Mouse (Mus musculus) frontal cortex, postnatal 25 days (tissue): ENCODE measurements at regions not wholly inside any gene's neighbourhood (a gene's known extent, or its start where the extent isn't known, plus 50 kb on each side); places are given as distances from the start of the nearest gene placed in this dataset.

Experiments
- DNase-seq, 2 experiments: peaks; one replicate each; pipeline ENCODE4 v3.0.0; 2022; ENCODE audit warnings: low spot score in 2 of 2

GRCm38 (mm10) chr6:148541981-148542380 is 97.8 kb upstream of the Tmtc1 start:
- DNase-seq = no peak

GRCm38 (mm10) chr6:148539207-148539960 is 95.2 kb upstream of the Tmtc1 start:
- DNase-seq = no peak

GRCm38 (mm10) chr6:148534364-148534763 is 90.2 kb upstream of the Tmtc1 start:
- DNase-seq = no peak

GRCm38 (mm10) chr6:148531068-148531467 is 86.9 kb upstream of the Tmtc1 start:
- DNase-seq = no peak

DNA sequence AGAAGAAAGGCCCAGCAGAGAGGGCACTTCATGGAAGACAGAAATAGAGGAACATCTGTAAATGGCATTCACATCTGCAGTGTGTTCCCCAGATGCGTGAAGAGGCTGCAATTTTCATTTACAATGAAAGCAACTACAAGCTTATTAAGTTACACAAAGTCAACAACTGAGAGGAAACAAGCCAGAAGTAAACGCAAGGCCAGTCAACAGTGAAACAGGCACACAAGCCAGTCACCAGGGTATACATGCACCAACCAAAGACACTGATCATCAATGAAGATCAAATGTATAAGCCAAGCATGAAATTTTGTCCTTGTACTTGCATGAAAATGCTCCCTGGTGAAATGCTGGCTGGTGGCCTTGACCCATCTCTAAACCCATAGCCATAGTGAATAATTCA is 84.4 kb upstream of the Tmtc1 start:
- no peak for DNase-seq

DNA sequence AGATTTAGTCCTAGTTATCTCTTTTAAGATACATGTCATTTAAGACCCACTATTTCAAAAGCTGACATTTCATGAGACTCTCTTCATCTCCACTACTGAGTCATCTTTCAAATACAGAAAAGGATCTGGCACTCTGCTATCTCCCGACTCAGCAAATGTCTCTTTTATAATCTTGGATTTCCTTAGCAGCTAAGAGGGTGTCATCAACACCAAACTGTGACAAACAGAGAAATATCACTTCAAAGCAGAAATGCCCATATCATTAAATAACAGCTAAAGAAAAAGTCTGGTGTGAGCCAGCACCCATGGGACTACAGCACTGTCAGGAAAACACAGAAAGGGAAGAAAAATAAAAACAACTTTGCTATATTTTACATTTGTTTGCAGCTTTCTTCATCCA is 78.7 kb upstream of the Tmtc1 start:
- no peak for DNase-seq

GRCm38 (mm10) chr6:148517536-148518245 is 73.5 kb upstream of the Tmtc1 start:
- DNase-seq = no peak

DNA sequence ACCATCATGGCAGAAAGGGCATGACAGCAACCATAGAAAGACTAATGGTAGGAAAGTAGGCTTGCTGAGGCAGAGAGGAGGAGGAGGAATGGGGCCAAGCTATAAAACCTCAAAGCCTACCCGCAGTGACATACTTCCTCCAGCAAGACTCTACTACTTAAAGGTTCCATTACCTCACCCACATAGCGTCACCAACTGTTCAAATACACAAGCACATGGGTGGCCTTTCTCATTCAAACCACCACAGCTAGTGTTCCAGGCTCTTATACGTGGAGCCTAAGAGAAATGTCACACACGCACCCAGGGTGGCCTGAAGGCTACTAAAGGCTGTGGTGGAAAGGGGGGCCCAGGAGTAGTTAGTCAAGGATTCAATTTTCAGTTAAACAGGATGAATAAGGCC is 72.5 kb upstream of the Tmtc1 start:
- no peak for DNase-seq

- DNase-seq = no peak
Measured at GRCm38 (mm10) chr6:148515105-148515504, 70.9 kb upstream of the Tmtc1 start.

DNA sequence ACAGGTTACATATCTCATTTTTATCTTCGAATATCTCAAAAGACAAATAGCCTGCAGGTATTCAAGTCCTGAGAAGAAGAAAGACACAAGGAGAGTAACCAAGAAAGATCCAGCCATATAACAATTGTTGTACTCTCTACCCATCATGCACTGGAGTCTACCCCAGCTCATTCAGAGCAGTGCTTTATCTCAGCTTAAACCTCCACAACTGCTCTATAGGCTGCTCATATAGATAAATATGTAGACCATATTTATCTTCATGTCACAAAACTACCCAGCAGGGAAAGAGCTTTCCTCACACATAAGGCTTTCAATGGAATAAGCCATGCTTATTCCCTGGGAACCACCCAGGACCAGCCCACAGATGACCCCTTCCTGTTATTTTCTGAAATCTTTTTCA is 70.5 kb upstream of the Tmtc1 start:
- no peak for DNase-seq

- DNase-seq = no peak
Measured at GRCm38 (mm10) chr6:148514124-148514523, 69.9 kb upstream of the Tmtc1 start.

- DNase-seq = no peak
Measured at GRCm38 (mm10) chr6:148513134-148513533, 68.9 kb upstream of the Tmtc1 start.

DNA sequence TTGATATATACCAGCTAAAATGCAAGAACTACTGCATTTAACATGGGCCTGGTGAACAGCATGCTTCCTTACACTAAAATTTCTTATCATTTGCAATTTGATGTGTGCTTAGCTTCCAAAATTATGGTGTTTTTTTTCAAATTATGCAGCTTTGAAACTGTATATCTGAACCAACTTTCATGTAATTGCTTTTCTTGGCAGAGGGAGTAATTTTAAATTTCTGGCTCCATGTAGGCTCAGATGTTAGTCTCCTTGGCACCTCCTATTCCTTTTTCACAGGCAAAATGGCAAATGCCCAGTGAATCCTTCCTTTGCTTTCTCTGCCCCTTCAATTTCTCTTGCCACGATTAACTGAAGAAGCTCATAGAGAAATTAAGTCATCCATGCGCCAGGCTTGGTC is 61.1 kb upstream of the Tmtc1 start:
- DNase-seq = no peak

DNA sequence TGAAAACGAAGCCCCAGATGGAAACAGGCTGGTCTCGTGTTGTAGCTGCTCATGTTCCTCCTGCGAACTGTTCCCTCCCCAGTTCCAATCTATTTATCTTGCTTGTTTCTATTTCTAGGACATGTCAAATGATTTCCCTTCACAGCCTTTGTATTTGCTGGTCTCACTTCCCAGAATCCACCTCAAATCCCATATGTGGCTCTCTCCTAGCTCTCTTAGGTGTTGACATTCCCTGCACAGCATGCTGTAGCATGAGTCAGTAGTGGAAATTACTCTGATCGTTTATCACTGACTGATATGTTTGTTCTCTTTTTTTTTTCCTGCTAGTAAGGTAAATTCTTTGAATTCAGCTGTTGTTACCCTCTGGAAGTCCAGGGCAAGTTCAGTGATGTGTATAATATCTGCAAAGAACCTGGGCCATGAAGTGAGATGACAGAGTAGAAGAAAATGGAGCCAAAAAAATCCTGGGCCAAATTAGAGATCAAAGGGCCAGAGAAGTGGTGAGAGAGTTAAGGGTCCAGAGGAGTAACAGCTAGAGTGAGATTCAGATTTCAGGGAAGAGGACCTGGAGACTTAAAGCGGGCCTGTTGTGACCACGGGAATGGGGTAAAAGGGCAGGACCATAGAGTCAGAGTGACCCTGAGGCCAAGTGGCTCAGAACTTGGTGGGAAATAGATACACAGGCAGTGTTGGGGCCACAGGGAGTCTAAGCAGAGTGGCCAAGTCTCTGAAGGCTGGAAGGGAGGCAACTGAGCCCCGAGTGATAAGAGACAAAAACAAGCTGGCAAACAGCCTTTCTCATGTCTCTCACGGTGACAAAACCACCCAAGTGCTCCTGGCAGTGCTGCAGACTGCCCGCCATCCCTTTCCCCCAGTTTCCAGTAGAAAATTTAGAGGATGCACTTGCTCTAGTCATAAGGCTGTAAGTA is 56.3 kb upstream of the Tmtc1 start:
- DNase-seq = no peak
